Mouse (Mus musculus): Measurements from ENCODE around the gene Slc17a1. TPM values are rescaled to one million over a fixed set of nuclear protein-coding genes. Genes with fewer than 3 reads are reported as not detected.

Gene Slc17a1
- polyA plus RNA-seq, 2 experiments from 2014 or later, result 0.16 TPM; not detected in 1

Other genes starting within 250 kb of the Slc17a1 start
- gene Hist1h2be, start 246.6 kb upstream of the Slc17a1 start, polyA plus RNA-seq (2017; shearing (Covaris generic)), result 1 to 10 TPM; 3.3 to 4.0 TPM
- gene Hist1h1e, start 245.2 kb upstream of the Slc17a1 start, polyA plus RNA-seq (2017; shearing (Covaris generic)), result 10 to 100 TPM; 10.6 to 11.3 TPM
- under 1 TPM; 0.51 to 0.74 TPM for gene Hist1h2ac, start 183.8 kb upstream of the Slc17a1 start, polyA plus RNA-seq (2017; shearing (Covaris generic))
- 1 to 10 TPM; 4.0 to 4.2 TPM for gene Hist1h2bc, start 183.6 kb upstream of the Slc17a1 start, polyA plus RNA-seq (2017; shearing (Covaris generic))
- not detected for gene Hist1h1t, start 171.9 kb upstream of the Slc17a1 start, polyA plus RNA-seq (2017; shearing (Covaris generic))
- 1 to 10 TPM; 8.7 to 9.4 TPM for gene Hist1h4c, start 169.3 kb upstream of the Slc17a1 start, polyA plus RNA-seq (2017; shearing (Covaris generic))
- under 1 TPM; 0.57 to 0.69 TPM for gene Hfe, start 156.9 kb upstream of the Slc17a1 start, polyA plus RNA-seq (2017; shearing (Covaris generic))
- 10 to 100 TPM in 1 of 2 experiments, 1 to 10 TPM in 1; 8.9 to 10.5 TPM for gene Hist1h1c, start 128.9 kb upstream of the Slc17a1 start, polyA plus RNA-seq (2017; shearing (Covaris generic))
- gene Hist1h3c, start 122.1 kb upstream of the Slc17a1 start, polyA plus RNA-seq (2017; shearing (Covaris generic)), result 1 to 10 TPM in 1 of 2 experiments, not detected in 1; 1.3 TPM
- 1 to 10 TPM in 1 of 2 experiments, not detected in 1; 2.9 TPM for gene Hist1h2bb, start 121.0 kb upstream of the Slc17a1 start, polyA plus RNA-seq (2017; shearing (Covaris generic))
- gene Hist1h2ab, start 116.6 kb upstream of the Slc17a1 start, polyA plus RNA-seq (2017; shearing (Covaris generic)), result 1 to 10 TPM; 2.8 to 8.2 TPM
- gene Hist1h3b, start 115.5 kb upstream of the Slc17a1 start, polyA plus RNA-seq (2017; shearing (Covaris generic)), result not detected
- 1 to 10 TPM in 1 of 2 experiments, not detected in 1; 5.4 TPM for gene Hist1h4b, start 110.7 kb upstream of the Slc17a1 start, polyA plus RNA-seq (2017; shearing (Covaris generic))
- not detected for gene Hist1h4a, start 106.5 kb upstream of the Slc17a1 start, polyA plus RNA-seq (2017; shearing (Covaris generic))
- 1 to 10 TPM in 1 of 2 experiments, not detected in 1; 1.8 TPM for gene Hist1h3a, start 105.4 kb upstream of the Slc17a1 start, polyA plus RNA-seq (2017; shearing (Covaris generic))
- 1 to 10 TPM; 2.6 to 3.4 TPM for gene Hist1h1a, start 104.1 kb upstream of the Slc17a1 start, polyA plus RNA-seq (2017; shearing (Covaris generic))
- gene Trim38, start 97.8 kb upstream of the Slc17a1 start, polyA plus RNA-seq (2017; shearing (Covaris generic)), result not detected
- not detected for gene Slc17a2, start 60.8 kb upstream of the Slc17a1 start, polyA plus RNA-seq (2017; shearing (Covaris generic))
- gene Slc17a3, start 28.3 kb upstream of the Slc17a1 start, polyA plus RNA-seq (2017; shearing (Covaris generic)), result not detected
- not detected for gene Slc17a4, start 47.3 kb downstream of the Slc17a1 start, polyA plus RNA-seq (2017; shearing (Covaris generic))
- not detected for gene Hist1h2ba, start 66.4 kb downstream of the Slc17a1 start, polyA plus RNA-seq (2017; shearing (Covaris generic))
- gene Hist1h2aa, start 66.7 kb downstream of the Slc17a1 start, polyA plus RNA-seq (2017; shearing (Covaris generic)), result not detected
- gene Scgn, start 123.5 kb downstream of the Slc17a1 start, polyA plus RNA-seq (2017; shearing (Covaris generic)), result not detected